Mouse (Mus musculus) stomach, embryonic 16.5 days (tissue): ENCODE results near the gene Pde4d. TPM values are rescaled to one million over a fixed set of nuclear protein-coding genes. Genes with fewer than 3 reads are reported as not detected.

Experiments used
- ATAC-seq: fragments of 200-750 bp; cut with Nextera tagmentation; 2 replicates; pipeline ENCODE4 v1.8.0; 2017; ENCODE audit warnings: moderate number of reproducible peaks, moderate TSS enrichment; ENCODE audit not compliant: insufficient read depth, low FRiP score
- H3K27ac ChIP-seq: fragments of 300-500 bp; sonication (generic); 2 replicates; pipeline ENCODE4 v1.5.1; 2014; ENCODE audit warnings: low read length
- H3K27me3 ChIP-seq: fragments of 300-500 bp; sonication (generic); 2 replicates; pipeline ENCODE4 v1.6.1; 2014; ENCODE audit warnings: low read length, control low read depth, mixed read lengths; ENCODE audit not compliant: control insufficient read depth, insufficient read depth
- H3K36me3 ChIP-seq: fragments of 300-500 bp; sonication (generic); 2 replicates; pipeline ENCODE4 v1.6.1; 2014; ENCODE audit warnings: low read length; ENCODE audit not compliant: control insufficient read depth, insufficient read depth
- H3K4me1 ChIP-seq: fragments of 300-500 bp; sonication (generic); 2 replicates; pipeline ENCODE4 v1.6.1; 2014; ENCODE audit warnings: low read length, control low read depth, mixed read lengths; ENCODE audit not compliant: control insufficient read depth, insufficient read depth
- H3K4me2 ChIP-seq: fragments of 300-500 bp; sonication (generic); 2 replicates; pipeline ENCODE4 v1.6.1; 2014; ENCODE audit warnings: low read depth, low read length, mixed read lengths
- H3K4me3 ChIP-seq: fragments of 300-500 bp; sonication (generic); replicated peaks from 2 replicates; pipeline ENCODE4 v1.5.1; 2014; ENCODE audit warnings: mild to moderate bottlenecking, low read length
- H3K9ac ChIP-seq: fragments of 300-500 bp; sonication (generic); 2 replicates; pipeline ENCODE4 v1.6.1; 2014; ENCODE audit warnings: low read length
- H3K9me3 ChIP-seq: fragments of 300-500 bp; sonication (generic); replicated peaks from 2 replicates; pipeline ENCODE4 v1.6.1; 2016; ENCODE audit warnings: low read length, control low read depth; ENCODE audit not compliant: control insufficient read depth
- WGBS: fragments of 180-500 bp; shearing (Covaris S2); extraction: QIAGEN DNeasy Blood & Tissue Kit; methylation state at CpG from one replicate; pipeline ENCODE4 v1.1.7; 2014; 5-methylcytosine and 5-hydroxymethylcytosine counted together
- polyA plus RNA-seq: library from polyadenylated mRNA; unstranded; fragments of >200 nt; fragmentation: Nextera tagmentation; extraction: Ambion mirVana; gene quantifications from 2 replicates; pipeline ENCODE4 v1.2.1, GENCODE M21; 2015

Pde4d gene
- polyA plus RNA-seq, 1 experiment from 2014 or later, result 22.1 TPM

GRCm38 (mm10) chr13:108964056-108964455 is 514.3 kb downstream of the Pde4d start:
- no peak for ATAC-seq
- no peak overlapping the region for H3K4me2 ChIP-seq
- H3K4me3 ChIP-seq, result no peak overlapping the region
- 75% methylated on average over 2 of the region's 2 CpGs for WGBS
- H3K4me1 ChIP-seq, result no peaks in the 10 kb centered on the region
- H3K36me3 ChIP-seq, result no peaks in the 10 kb centered on the region
- H3K27me3 ChIP-seq, result no peaks in the 10 kb centered on the region
- H3K9me3 ChIP-seq, result no peaks in the 10 kb centered on the region
- no peak overlapping the region for H3K9ac ChIP-seq
- no peak overlapping the region for H3K27ac ChIP-seq

GRCm38 (mm10) chr13:108981144-108981543 is 531.4 kb downstream of the Pde4d start:
- WGBS, result 90% methylated on average over 1 of the region's 1 CpGs
- Histone ChIP-seq H3K9me3 (no peaks in the 10 kb centered on the region), H3K4me1 (no peaks in the 10 kb centered on the region), H3K9ac (no peak overlapping the region), H3K4me3 (no peak overlapping the region), H3K36me3 (no peaks in the 10 kb centered on the region), H3K27ac (no peak overlapping the region), H3K4me2 (no peak overlapping the region), H3K27me3 (no peaks in the 10 kb centered on the region)
- no peak for ATAC-seq

GRCm38 (mm10) chr13:108998739-108999138 is 549.0 kb downstream of the Pde4d start:
- H3K4me3 ChIP-seq, result no peak overlapping the region
- no peak overlapping the region for H3K4me2 ChIP-seq
- ATAC-seq, result no peak
- no peak overlapping the region for H3K27ac ChIP-seq
- no peaks in the 10 kb centered on the region for H3K9me3 ChIP-seq
- no peaks in the 10 kb centered on the region for H3K4me1 ChIP-seq
- no peaks in the 10 kb centered on the region for H3K27me3 ChIP-seq
- H3K9ac ChIP-seq, result no peak overlapping the region
- WGBS, result 58% methylated on average over 2 of the region's 2 CpGs
- no peaks in the 10 kb centered on the region for H3K36me3 ChIP-seq

GRCm38 (mm10) chr13:109024703-109025102 is 575.0 kb downstream of the Pde4d start:
- Histone ChIP-seq H3K4me1 (no peaks in the 10 kb centered on the region), H3K4me3 (no peak overlapping the region), H3K27ac (no peak overlapping the region), H3K9ac (no peak overlapping the region), H3K4me2 (no peak overlapping the region), H3K9me3 (no peaks in the 10 kb centered on the region), H3K27me3 (no peaks in the 10 kb centered on the region), H3K36me3 (no peaks in the 10 kb centered on the region)
- no peak for ATAC-seq
- 19% methylated on average over 1 of the region's 1 CpGs for WGBS

GRCm38 (mm10) chr13:109047126-109047525 is 597.4 kb downstream of the Pde4d start:
- Histone ChIP-seq H3K27ac (no peak overlapping the region), H3K4me2 (no peak overlapping the region; the same call in 1 of the 2 replicates), H3K4me3 (no peak overlapping the region), H3K9me3 (no peaks in the 10 kb centered on the region), H3K9ac (no peak overlapping the region), H3K36me3 (no peaks in the 10 kb centered on the region), H3K27me3 (no peaks in the 10 kb centered on the region), H3K4me1 (no peaks in the 10 kb centered on the region)
- 41% methylated on average over 7 of the region's 7 CpGs for WGBS
- ATAC-seq, result no peak

- H3K4me2 ChIP-seq, result no peak overlapping the region
- ATAC-seq, result no peak
- no peaks in the 10 kb centered on the region for H3K4me1 ChIP-seq
- H3K27ac ChIP-seq, result no peak overlapping the region
- no peaks in the 10 kb centered on the region for H3K36me3 ChIP-seq
- 81% methylated on average over 2 of the region's 2 CpGs for WGBS
- H3K27me3 ChIP-seq, result no peaks in the 10 kb centered on the region
- H3K9me3 ChIP-seq, result no peaks in the 10 kb centered on the region
- no peak overlapping the region for H3K9ac ChIP-seq
- no peak overlapping the region for H3K4me3 ChIP-seq
Measured at GRCm38 (mm10) chr13:109052805-109053204, 603.1 kb downstream of the Pde4d start.

GRCm38 (mm10) chr13:109053242-109054018 is 603.7 kb downstream of the Pde4d start:
- H3K9me3 ChIP-seq, result no peaks in the 10 kb centered on the region
- no peak for ATAC-seq

GRCm38 (mm10) chr13:109058045-109058444 is 608.3 kb downstream of the Pde4d start:
- no peak for ATAC-seq

More at GRCm38 (mm10) chr13:109053242-109054018, 603.7 kb downstream of the Pde4d start:
- Histone ChIP-seq H3K36me3 (no peaks in the 10 kb centered on the region), H3K9ac (no peak overlapping the region), H3K4me3 (no peak overlapping the region), H3K27me3 (no peaks in the 10 kb centered on the region), H3K27ac (no peak overlapping the region), H3K4me2 (no peak overlapping the region), H3K4me1 (no peaks in the 10 kb centered on the region)
- WGBS, result 70% methylated on average over 10 of the region's 10 CpGs

GRCm38 (mm10) chr13:109066581-109067159 is 616.9 kb downstream of the Pde4d start:
- ATAC-seq, result no peak
- no peak overlapping the region for H3K27ac ChIP-seq

More at GRCm38 (mm10) chr13:109058045-109058444, 608.3 kb downstream of the Pde4d start:
- Histone ChIP-seq H3K4me2 (no peak overlapping the region), H3K9me3 (no peaks in the 10 kb centered on the region), H3K9ac (no peak overlapping the region), H3K27ac (no peak overlapping the region), H3K4me1 (no peaks in the 10 kb centered on the region), H3K27me3 (no peaks in the 10 kb centered on the region), H3K36me3 (no peaks in the 10 kb centered on the region), H3K4me3 (no peak overlapping the region)
- WGBS, result 23% methylated on average over 4 of the region's 4 CpGs

More at GRCm38 (mm10) chr13:109066581-109067159, 616.9 kb downstream of the Pde4d start:
- no peak overlapping the region for H3K4me3 ChIP-seq
- no peak overlapping the region for H3K4me2 ChIP-seq
- no peaks in the 10 kb centered on the region for H3K36me3 ChIP-seq
- no peaks in the 10 kb centered on the region for H3K27me3 ChIP-seq
- 60% methylated on average over 4 of the region's 4 CpGs for WGBS
- H3K9ac ChIP-seq, result no peak overlapping the region
- no peaks in the 10 kb centered on the region for H3K4me1 ChIP-seq
- H3K9me3 ChIP-seq, result no peaks in the 10 kb centered on the region
